Mouse (Mus musculus) brain, embryonic 14.5 days (tissue): ENCODE results near the gene Pappa.

Experiments used
- CTCF ChIP-seq: fragments of 200-500 bp; IDR thresholded peaks from 2 replicates; pipeline ENCODE4 v1.5.1; 2012; ENCODE audit warnings: inconsistent platforms, mild to moderate bottlenecking, moderate library complexity, borderline replicate concordance; ENCODE audit not compliant: insufficient read depth, insufficient read length; ENCODE audit errors: extremely low read depth
- POLR2A ChIP-seq: fragments of 200-500 bp; IDR thresholded peaks from 2 replicates; pipeline ENCODE4 v1.6.1; 2012; ENCODE audit warnings: mild to moderate bottlenecking, inconsistent platforms, borderline replicate concordance; ENCODE audit not compliant: poor library complexity, insufficient read depth, insufficient read length, severe bottlenecking; ENCODE audit errors: extremely low read depth

DNA sequence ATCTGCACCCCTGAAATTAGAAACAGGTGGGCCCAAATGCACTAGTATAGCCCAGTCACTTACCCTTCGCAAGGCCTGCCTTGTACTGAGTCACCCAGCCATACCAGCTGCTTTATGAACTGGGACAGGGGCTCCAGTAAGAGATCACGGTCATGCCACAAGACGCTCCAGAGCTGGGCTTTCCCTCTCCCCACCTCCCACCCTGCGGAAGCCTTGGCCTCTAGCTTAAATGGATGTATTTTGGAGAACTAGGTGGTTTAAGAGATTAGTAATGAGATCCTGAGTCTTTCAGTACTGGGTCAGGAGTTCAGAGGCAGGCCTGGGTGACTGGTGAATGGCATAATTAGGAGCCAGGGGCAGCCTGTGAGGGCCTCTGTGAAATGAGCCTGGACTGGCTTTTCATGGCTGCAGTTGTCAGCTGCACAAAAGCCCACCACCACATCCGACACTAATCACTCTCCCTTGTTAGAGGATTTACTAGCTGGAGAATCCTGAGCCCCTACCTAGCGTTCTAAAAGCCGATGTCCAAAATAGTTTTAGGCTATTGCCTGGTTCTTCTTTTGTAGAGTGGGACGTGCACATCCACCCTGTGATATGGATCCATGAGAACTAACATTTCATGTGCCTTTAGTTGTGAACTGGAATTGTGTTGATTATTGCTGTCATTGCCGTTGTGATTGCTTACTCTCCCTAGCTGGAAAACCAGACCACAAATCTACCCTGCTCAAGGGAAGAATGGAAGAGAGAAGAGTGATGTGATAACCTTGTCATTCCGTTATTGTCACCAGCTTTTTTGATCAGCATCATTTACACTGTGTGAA lies 154.7 kb downstream of the Pappa start:
- TF ChIP-seq CTCF (no peak), POLR2A (no peak)
